Mouse (Mus musculus) kidney, embryonic 14.5 days (tissue): Measurements from ENCODE around the gene Fam169b. TPM values are rescaled to one million over a fixed set of nuclear protein-coding genes. Genes with fewer than 3 reads are reported as not detected.
"Not testable (repeated sequence)": the region's sequence is repeated elsewhere in the genome, so short reads cannot be mapped to it uniquely, and the experiment has no call there.

Experiments
- ATAC-seq: fragments of 200-750 bp; cut with Nextera tagmentation; 2 replicates; pipeline ENCODE4 v1.8.0; 2017; ENCODE audit warnings: moderate number of reproducible peaks, mild to moderate bottlenecking, moderate TSS enrichment, moderate library complexity; ENCODE audit not compliant: low FRiP score, low TSS enrichment
- H3K27ac ChIP-seq: fragments of 300-500 bp; sonication (generic); 2 replicates; pipeline ENCODE4 v1.5.1; 2014; ENCODE audit warnings: low read depth, mild to moderate bottlenecking, low read length, moderate library complexity, mixed read lengths
- H3K27me3 ChIP-seq: fragments of 300-500 bp; sonication (generic); 2 replicates; pipeline ENCODE4 v1.6.1; 2014; ENCODE audit warnings: mild to moderate bottlenecking, low read length; ENCODE audit not compliant: control insufficient read depth, insufficient read depth
- H3K36me3 ChIP-seq: fragments of 300-500 bp; sonication (generic); 2 replicates; pipeline ENCODE4 v1.6.1; 2014; ENCODE audit warnings: low read length, mixed read lengths; ENCODE audit not compliant: control insufficient read depth, insufficient read depth
- H3K4me1 ChIP-seq: fragments of 300-500 bp; sonication (generic); 2 replicates; pipeline ENCODE4 v1.6.1; 2014; ENCODE audit warnings: low read length, mixed read lengths; ENCODE audit not compliant: control insufficient read depth, insufficient read depth
- H3K4me2 ChIP-seq: fragments of 300-500 bp; sonication (generic); replicated peaks from 2 replicates; pipeline ENCODE4 v1.6.1; 2014; ENCODE audit warnings: low read depth, mild to moderate bottlenecking, low read length
- H3K4me3 ChIP-seq: fragments of 300-500 bp; sonication (generic); 2 replicates; pipeline ENCODE4 v1.5.1; 2014; ENCODE audit warnings: mild to moderate bottlenecking, low read length
- H3K9ac ChIP-seq: fragments of 300-500 bp; sonication (generic); 2 replicates; pipeline ENCODE4 v1.6.1; 2014; ENCODE audit warnings: low read depth, mild to moderate bottlenecking, low read length, moderate library complexity
- H3K9me3 ChIP-seq: fragments of 300-500 bp; sonication (generic); 2 replicates; pipeline ENCODE4 v1.6.1; 2016; ENCODE audit warnings: low read length; ENCODE audit not compliant: control insufficient read depth
- WGBS: fragments of 180-500 bp; shearing (Covaris S2); extraction: QIAGEN DNeasy Blood & Tissue Kit; methylation state at CpG from one replicate; pipeline ENCODE4 v1.1.7; 2014; 5-methylcytosine and 5-hydroxymethylcytosine counted together
- polyA plus RNA-seq: library from polyadenylated mRNA; unstranded; fragments of >200 nt; fragmentation: Nextera tagmentation; extraction: Ambion mirVana; gene quantifications from 2 replicates; pipeline ENCODE4 v1.2.1, GENCODE M21; 2014

Fam169b gene
- polyA plus RNA-seq, 1 experiment from 2014 or later: 1.0 TPM

GRCm38 (mm10) chr7:68287582-68287981 lies 13.9 kb downstream of the Fam169b start:
- H3K36me3 ChIP-seq: no peaks in the 10 kb centered on the region
- 88% methylated on average over 2 of the region's 2 CpGs for WGBS
- H3K4me3 ChIP-seq: no peak overlapping the region
- no peaks in the 10 kb centered on the region for H3K9me3 ChIP-seq
- H3K27me3 ChIP-seq: no peaks in the 10 kb centered on the region
- H3K27ac ChIP-seq: no peak overlapping the region
- no peak for ATAC-seq
- H3K4me1 ChIP-seq: peaks cover 8% of the 10 kb centered on the region; the same call in 1 of the 2 replicates
- no peak overlapping the region for H3K4me2 ChIP-seq
- no peak overlapping the region for H3K9ac ChIP-seq

GRCm38 (mm10) chr7:68288000-68288399 lies 14.4 kb downstream of the Fam169b start:
- not testable (repeated sequence) for H3K4me3 ChIP-seq, H3K27me3 ChIP-seq, ATAC-seq

GRCm38 (mm10) chr7:68289081-68289480 lies 15.4 kb downstream of the Fam169b start:
- no peak overlapping the region for H3K27ac ChIP-seq
- H3K9ac ChIP-seq: no peak overlapping the region
- no peaks in the 10 kb centered on the region for H3K9me3 ChIP-seq
- WGBS: 93% methylated on average over 8 of the region's 8 CpGs
- H3K27me3 ChIP-seq: no peaks in the 10 kb centered on the region
- no peak for ATAC-seq
- peaks cover 9% of the 10 kb centered on the region; the same call in 1 of the 2 replicates for H3K4me1 ChIP-seq
- no peaks in the 10 kb centered on the region for H3K36me3 ChIP-seq
- no peak overlapping the region for H3K4me3 ChIP-seq
- no peak overlapping the region for H3K4me2 ChIP-seq

More at GRCm38 (mm10) chr7:68288000-68288399, 14.4 kb downstream of the Fam169b start:
- not testable (repeated sequence) for H3K9me3 ChIP-seq, H3K9ac ChIP-seq, H3K27ac ChIP-seq, H3K4me1 ChIP-seq, H3K36me3 ChIP-seq, H3K4me2 ChIP-seq
- 83% methylated on average over 4 of the region's 4 CpGs for WGBS

- Histone ChIP-seq H3K4me1 (peaks cover 6% of the 10 kb centered on the region; the same call in 1 of the 2 replicates), H3K9ac (no peak overlapping the region), H3K4me2 (no peak overlapping the region), H3K4me3 (no peak overlapping the region), H3K27me3 (no peaks in the 10 kb centered on the region), H3K9me3 (no peaks in the 10 kb centered on the region), H3K36me3 (no peaks in the 10 kb centered on the region), H3K27ac (no peak overlapping the region)
- no peak for ATAC-seq
- 32% methylated on average over 1 of the region's 1 CpGs for WGBS
Observed at GRCm38 (mm10) chr7:68291603-68292002, 18.0 kb downstream of the Fam169b start.

- Histone ChIP-seq H3K4me1 (peaks cover 6% of the 10 kb centered on the region; the same call in 1 of the 2 replicates), H3K36me3 (no peaks in the 10 kb centered on the region), H3K27ac (no peak overlapping the region; the same call in 1 of the 2 replicates), H3K9me3 (no peaks in the 10 kb centered on the region), H3K4me3 (no peak overlapping the region), H3K27me3 (no peaks in the 10 kb centered on the region), H3K4me2 (no peak overlapping the region), H3K9ac (no peak overlapping the region)
- WGBS: 55% methylated on average over 16 of the region's 16 CpGs
- ATAC-seq: no peak; the same call in 1 of the 2 replicates
Observed at GRCm38 (mm10) chr7:68293997-68294789, 20.6 kb downstream of the Fam169b start.

GRCm38 (mm10) chr7:68296487-68296886 lies 22.8 kb downstream of the Fam169b start:
- no peak overlapping the region for H3K27ac ChIP-seq
- ATAC-seq: no peak
- no peak overlapping the region for H3K9ac ChIP-seq
- no peak overlapping the region for H3K4me2 ChIP-seq
- 79% methylated on average over 5 of the region's 5 CpGs for WGBS
- no peaks in the 10 kb centered on the region for H3K36me3 ChIP-seq
- no peaks in the 10 kb centered on the region for H3K9me3 ChIP-seq
- no peak overlapping the region for H3K4me3 ChIP-seq
- peaks cover 6% of the 10 kb centered on the region; the same call in 1 of the 2 replicates for H3K4me1 ChIP-seq
- H3K27me3 ChIP-seq: no peaks in the 10 kb centered on the region

- H3K9me3 ChIP-seq: no peaks in the 10 kb centered on the region
- no peak overlapping the region for H3K4me3 ChIP-seq
- no peak overlapping the region for H3K27ac ChIP-seq
- no peaks in the 10 kb centered on the region for H3K36me3 ChIP-seq
- no peaks in the 10 kb centered on the region for H3K27me3 ChIP-seq
- no peak overlapping the region for H3K9ac ChIP-seq
- peaks cover 6% of the 10 kb centered on the region; the same call in 1 of the 2 replicates for H3K4me1 ChIP-seq
- ATAC-seq: no peak
- H3K4me2 ChIP-seq: no peak overlapping the region
- 83% methylated on average over 13 of the region's 13 CpGs for WGBS
Observed at GRCm38 (mm10) chr7:68298381-68299076, 24.9 kb downstream of the Fam169b start.

GRCm38 (mm10) chr7:68301160-68301559 lies 27.5 kb downstream of the Fam169b start:
- ATAC-seq: no peak
- Histone ChIP-seq H3K9ac (no peak overlapping the region), H3K4me3 (no peak overlapping the region), H3K9me3 (no peaks in the 10 kb centered on the region), H3K27ac (no peak overlapping the region), H3K36me3 (no peaks in the 10 kb centered on the region), H3K4me1 (no peaks in the 10 kb centered on the region), H3K27me3 (no peaks in the 10 kb centered on the region), H3K4me2 (no peak overlapping the region)
- 83% methylated on average over 7 of the region's 7 CpGs for WGBS
